Mouse (Mus musculus) heart, postnatal 0 days (tissue): ENCODE measurements around the gene Cct3. TPM values are rescaled to one million over a fixed set of nuclear protein-coding genes. Genes with fewer than 3 reads are reported as not detected.
"Not testable (repeated sequence)": the region's sequence is repeated elsewhere in the genome, so short reads cannot be mapped to it uniquely, and the experiment has no call there.

Source experiments
- ATAC-seq: fragments of 200-750 bp; cut with Nextera tagmentation; 2 replicates; pipeline ENCODE4 v1.8.0; 2017; ENCODE audit warnings: low read depth, moderate number of reproducible peaks, moderate library complexity; ENCODE audit not compliant: insufficient read depth
- DNase-seq: peaks from one replicate; pipeline ENCODE4 v3.0.0-alpha.2; 2016; ENCODE audit warnings: low spot score
- H3K27ac ChIP-seq: fragments of 300-500 bp; sonication (generic); 2 replicates; pipeline ENCODE4 v1.5.1; 2014; ENCODE audit warnings: low read depth, mild to moderate bottlenecking
- H3K27me3 ChIP-seq: fragments of 300-500 bp; sonication (generic); 2 replicates; pipeline ENCODE4 v1.6.1; 2014; ENCODE audit warnings: low read length, mixed read lengths; ENCODE audit not compliant: control insufficient read depth, insufficient read depth
- H3K36me3 ChIP-seq: fragments of 300-500 bp; sonication (generic); replicated peaks from 2 replicates; pipeline ENCODE4 v1.6.1; 2014; ENCODE audit warnings: low read length, mixed read lengths; ENCODE audit not compliant: control insufficient read depth, insufficient read depth
- H3K4me1 ChIP-seq: fragments of 300-500 bp; sonication (generic); 2 replicates; pipeline ENCODE4 v1.6.1; 2014; ENCODE audit warnings: antibody characterized with exemption; ENCODE audit not compliant: control insufficient read depth, insufficient read depth
- H3K4me2 ChIP-seq: fragments of 300-500 bp; sonication (generic); 2 replicates; pipeline ENCODE4 v1.6.1; 2014; ENCODE audit warnings: low read depth, mild to moderate bottlenecking, low read length, moderate library complexity
- H3K4me3 ChIP-seq: fragments of 300-500 bp; sonication (generic); 2 replicates; pipeline ENCODE4 v1.5.1; 2014; ENCODE audit warnings: low read depth, low read length
- H3K9ac ChIP-seq: fragments of 300-500 bp; sonication (generic); replicated peaks from 2 replicates; pipeline ENCODE4 v1.6.1; 2014; ENCODE audit warnings: low read depth, low read length, mixed read lengths
- H3K9me3 ChIP-seq: fragments of 300-500 bp; sonication (generic); replicated peaks from 2 replicates; pipeline ENCODE4 v1.6.1; 2016; ENCODE audit warnings: low read length; ENCODE audit not compliant: control insufficient read depth
- WGBS: fragments of 180-500 bp; shearing (Covaris S2); extraction: QIAGEN DNeasy Blood & Tissue Kit; methylation state at CpG from one replicate; pipeline ENCODE4 v1.1.7; 2014; 5-methylcytosine and 5-hydroxymethylcytosine counted together
- polyA plus RNA-seq: library from polyadenylated mRNA; unstranded; fragments of >200 nt; fragmentation: Nextera tagmentation; extraction: Ambion mirVana; gene quantifications from 2 replicates; pipeline ENCODE4 v1.2.1, GENCODE M21; 2015
- total RNA-seq: library from RNA; depleted of rRNA; stranded (reverse); fragments of >200 nt; gene quantifications from 2 replicates; pipeline ENCODE4 v1.2.3, GENCODE M21; 2014; ENCODE audit warnings: low replicate concordance; rRNA removed

The Cct3 gene
- total and polyA plus RNA-seq, 2 experiments from 2014 or later: 208 to 256 TPM

GRCm38 (mm10) chr3:88368511-88368910 is 71.6 kb downstream of the Cct3 start:
- not testable (repeated sequence) for H3K9me3 ChIP-seq, ATAC-seq, H3K36me3 ChIP-seq, H3K27ac ChIP-seq, H3K9ac ChIP-seq, H3K4me1 ChIP-seq, DNase-seq, H3K4me3 ChIP-seq, H3K4me2 ChIP-seq
- H3K27me3 ChIP-seq: peaks cover 10% of the 10 kb centered on the region
- 52% methylated on average over 7 of the region's 7 CpGs for WGBS

Other genes starting within 250 kb of the Cct3 start
- 119 and 133 TPM in 2 replicates for gene Naxe, start 238.6 kb upstream of the Cct3 start, total RNA-seq
- gene Naxe, start 238.6 kb upstream of the Cct3 start, polyA plus RNA-seq: 151 and 159 TPM in 2 replicates
- gene Ttc24, start 218.8 kb upstream of the Cct3 start, total RNA-seq: not detected in 2 replicates
- gene Ttc24, start 218.8 kb upstream of the Cct3 start, polyA plus RNA-seq: not detected in 2 replicates
- 35.3 and 68.3 TPM in 2 replicates for gene Iqgap3, start 215.1 kb upstream of the Cct3 start, total RNA-seq
- 5.4 and 6.8 TPM in 2 replicates for gene Iqgap3, start 215.1 kb upstream of the Cct3 start, polyA plus RNA-seq
- gene Mef2d, start 154.7 kb upstream of the Cct3 start, total RNA-seq: 70.8 and 75.8 TPM in 2 replicates
- gene Mef2d, start 154.7 kb upstream of the Cct3 start, polyA plus RNA-seq: 30.0 and 30.8 TPM in 2 replicates
- gene Rhbg, start 42.4 kb upstream of the Cct3 start, total RNA-seq: 0.19 TPM in 1 of 2 replicates, not detected in the other
- gene Rhbg, start 42.4 kb upstream of the Cct3 start, polyA plus RNA-seq: not detected in 2 replicates
- not detected in 2 replicates for gene Gm38392, start 9.9 kb upstream of the Cct3 start, total RNA-seq
- 0.16 TPM in 1 of 2 replicates, not detected in the other for gene Gm38392, start 9.9 kb upstream of the Cct3 start, polyA plus RNA-seq
- 21.5 and 30.3 TPM in 2 replicates for gene Tsacc, start 117 bp upstream of the Cct3 start, total RNA-seq
- gene Tsacc, start 117 bp upstream of the Cct3 start, polyA plus RNA-seq: 14.3 and 16.7 TPM in 2 replicates
- gene Glmp, start 27.9 kb downstream of the Cct3 start, total RNA-seq: 75.1 and 156 TPM in 2 replicates
- gene Glmp, start 27.9 kb downstream of the Cct3 start, polyA plus RNA-seq: 129 and 143 TPM in 2 replicates
- 0.27 and 3.7 TPM in 2 replicates for gene Tmem79, start 39.0 kb downstream of the Cct3 start, total RNA-seq
- gene Tmem79, start 39.0 kb downstream of the Cct3 start, polyA plus RNA-seq: 1.3 and 1.6 TPM in 2 replicates
- 54.3 and 60.8 TPM in 2 replicates for gene Smg5, start 39.1 kb downstream of the Cct3 start, total RNA-seq
- 25.1 TPM in 2 replicates for gene Smg5, start 39.1 kb downstream of the Cct3 start, polyA plus RNA-seq
- gene Paqr6, start 67.5 kb downstream of the Cct3 start, total RNA-seq: not detected in 2 replicates
- gene Paqr6, start 67.5 kb downstream of the Cct3 start, polyA plus RNA-seq: 1.2 and 1.7 TPM in 2 replicates
- gene Bglap3, start 75.6 kb downstream of the Cct3 start, total RNA-seq: not detected in 2 replicates
- gene Bglap3, start 75.6 kb downstream of the Cct3 start, polyA plus RNA-seq: not detected in 2 replicates
- gene Bglap2, start 81.6 kb downstream of the Cct3 start, total RNA-seq: not detected in 2 replicates
- gene Bglap2, start 81.6 kb downstream of the Cct3 start, polyA plus RNA-seq: not detected in 2 replicates
- gene Bglap, start 87.3 kb downstream of the Cct3 start, total RNA-seq: not detected in 2 replicates
- gene Bglap, start 87.3 kb downstream of the Cct3 start, polyA plus RNA-seq: not detected in 2 replicates
- 86.0 and 116 TPM in 2 replicates for gene Pmf1, start 113.2 kb downstream of the Cct3 start, total RNA-seq
- gene Pmf1, start 113.2 kb downstream of the Cct3 start, polyA plus RNA-seq: 62.9 and 65.8 TPM in 2 replicates
- 17.2 and 25.4 TPM in 2 replicates for gene Slc25a44, start 128.0 kb downstream of the Cct3 start, total RNA-seq
- 9.6 and 9.7 TPM in 2 replicates for gene Slc25a44, start 128.0 kb downstream of the Cct3 start, polyA plus RNA-seq
- 2.0 and 2.1 TPM in 2 replicates for gene Sema4a, start 164.1 kb downstream of the Cct3 start, total RNA-seq
- gene Sema4a, start 164.1 kb downstream of the Cct3 start, polyA plus RNA-seq: 0.93 and 1.0 TPM in 2 replicates
- 156 and 210 TPM in 2 replicates for gene Lmna, start 212.8 kb downstream of the Cct3 start, total RNA-seq
- 109 and 122 TPM in 2 replicates for gene Lmna, start 212.8 kb downstream of the Cct3 start, polyA plus RNA-seq
- 6.0 and 9.7 TPM in 2 replicates for gene Mex3a, start 235.3 kb downstream of the Cct3 start, total RNA-seq
- gene Mex3a, start 235.3 kb downstream of the Cct3 start, polyA plus RNA-seq: 2.6 and 2.7 TPM in 2 replicates